Mouse (Mus musculus): Measurements from ENCODE around the gene Brk1. TPM values are rescaled to one million over a fixed set of nuclear protein-coding genes. Genes with fewer than 3 reads are reported as not detected.

Gene Brk1
- polyA plus RNA-seq (2014; fragmentation: Illumina TruSeq; extraction: RNeasy Lipid Tissue Mini Kit (QIAGEN cat#74804); ENCODE audit: insufficient read depth, low read depth, low replicate concordance), result 208 TPM

GRCm38 (mm10) chr6:113604432-113605223 is at the start of gene Brk1:
Gene Brk1, plus strand, starts transcription at chr6:113604772.

GRCm38 (mm10) chr6:113600543-113601139 is 3.9 kb upstream of the Brk1 start, which contains the start of gene Fancd2os:
Gene Fancd2os, minus strand, starts transcription at chr6:113600715.

GRCm38 (mm10) chr6:113623941-113624751 is 19.6 kb downstream of the Brk1 start, which contains the start of gene Vhl:
Gene Vhl, plus strand, starts transcription at chr6:113623959.

GRCm38 (mm10) chr6:113638302-113639040 is 33.9 kb downstream of the Brk1 start, which contains the start of gene Irak2:
Gene Irak2, plus strand, starts transcription at chr6:113638467.

Other genes with a start within 250 kb of the Brk1 start
- 24.5 TPM for gene Tada3, start 226.9 kb upstream of the Brk1 start, polyA plus RNA-seq (2014; fragmentation: Illumina TruSeq; extraction: RNeasy Lipid Tissue Mini Kit (QIAGEN cat#74804); ENCODE audit: insufficient read depth, low read depth, low replicate concordance)
- gene Arpc4, start 226.7 kb upstream of the Brk1 start, polyA plus RNA-seq (2014; fragmentation: Illumina TruSeq; extraction: RNeasy Lipid Tissue Mini Kit (QIAGEN cat#74804); ENCODE audit: insufficient read depth, low read depth, low replicate concordance), result 168 TPM
- 6.7 TPM for gene Ttll3, start 215.5 kb upstream of the Brk1 start, polyA plus RNA-seq (2014; fragmentation: Illumina TruSeq; extraction: RNeasy Lipid Tissue Mini Kit (QIAGEN cat#74804); ENCODE audit: insufficient read depth, low read depth, low replicate concordance)
- 9.6 TPM for gene Rpusd3, start 185.4 kb upstream of the Brk1 start, polyA plus RNA-seq (2014; fragmentation: Illumina TruSeq; extraction: RNeasy Lipid Tissue Mini Kit (QIAGEN cat#74804); ENCODE audit: insufficient read depth, low read depth, low replicate concordance)
- 63.1 TPM for gene Cidec, start 169.0 kb upstream of the Brk1 start, polyA plus RNA-seq (2014; fragmentation: Illumina TruSeq; extraction: RNeasy Lipid Tissue Mini Kit (QIAGEN cat#74804); ENCODE audit: insufficient read depth, low read depth, low replicate concordance)
- 38.2 TPM for gene Jagn1, start 162.2 kb upstream of the Brk1 start, polyA plus RNA-seq (2014; fragmentation: Illumina TruSeq; extraction: RNeasy Lipid Tissue Mini Kit (QIAGEN cat#74804); ENCODE audit: insufficient read depth, low read depth, low replicate concordance)
- gene Il17re, start 146.3 kb upstream of the Brk1 start, polyA plus RNA-seq (2014; fragmentation: Illumina TruSeq; extraction: RNeasy Lipid Tissue Mini Kit (QIAGEN cat#74804); ENCODE audit: insufficient read depth, low read depth, low replicate concordance), result 8.9 TPM
- gene Il17rc, start 133.3 kb upstream of the Brk1 start, polyA plus RNA-seq (2014; fragmentation: Illumina TruSeq; extraction: RNeasy Lipid Tissue Mini Kit (QIAGEN cat#74804); ENCODE audit: insufficient read depth, low read depth, low replicate concordance), result 27.3 TPM
- 27.6 TPM for gene Creld1, start 121.5 kb upstream of the Brk1 start, polyA plus RNA-seq (2014; fragmentation: Illumina TruSeq; extraction: RNeasy Lipid Tissue Mini Kit (QIAGEN cat#74804); ENCODE audit: insufficient read depth, low read depth, low replicate concordance)
- gene Prrt3, start 102.8 kb upstream of the Brk1 start, polyA plus RNA-seq (2014; fragmentation: Illumina TruSeq; extraction: RNeasy Lipid Tissue Mini Kit (QIAGEN cat#74804); ENCODE audit: insufficient read depth, low read depth, low replicate concordance), result not detected
- 62.9 TPM for gene Emc3, start 73.1 kb upstream of the Brk1 start, polyA plus RNA-seq (2014; fragmentation: Illumina TruSeq; extraction: RNeasy Lipid Tissue Mini Kit (QIAGEN cat#74804); ENCODE audit: insufficient read depth, low read depth, low replicate concordance)
- gene Fancd2, start 73.1 kb upstream of the Brk1 start, polyA plus RNA-seq (2014; fragmentation: Illumina TruSeq; extraction: RNeasy Lipid Tissue Mini Kit (QIAGEN cat#74804); ENCODE audit: insufficient read depth, low read depth, low replicate concordance), result 0.34 TPM
- not detected for gene Fancd2os, start 4.1 kb upstream of the Brk1 start, polyA plus RNA-seq (2014; fragmentation: Illumina TruSeq; extraction: RNeasy Lipid Tissue Mini Kit (QIAGEN cat#74804); ENCODE audit: insufficient read depth, low read depth, low replicate concordance)
- 16.4 TPM for gene Vhl, start 19.2 kb downstream of the Brk1 start, polyA plus RNA-seq (2014; fragmentation: Illumina TruSeq; extraction: RNeasy Lipid Tissue Mini Kit (QIAGEN cat#74804); ENCODE audit: insufficient read depth, low read depth, low replicate concordance)
- 28.6 TPM for gene Irak2, start 33.7 kb downstream of the Brk1 start, polyA plus RNA-seq (2014; fragmentation: Illumina TruSeq; extraction: RNeasy Lipid Tissue Mini Kit (QIAGEN cat#74804); ENCODE audit: insufficient read depth, low read depth, low replicate concordance)
- gene Tatdn2, start 92.3 kb downstream of the Brk1 start, polyA plus RNA-seq (2014; fragmentation: Illumina TruSeq; extraction: RNeasy Lipid Tissue Mini Kit (QIAGEN cat#74804); ENCODE audit: insufficient read depth, low read depth, low replicate concordance), result 19.1 TPM
- gene Ghrl, start 115.1 kb downstream of the Brk1 start, polyA plus RNA-seq (2014; fragmentation: Illumina TruSeq; extraction: RNeasy Lipid Tissue Mini Kit (QIAGEN cat#74804); ENCODE audit: insufficient read depth, low read depth, low replicate concordance), result 5.0 TPM
- 121 TPM for gene Sec13, start 136.0 kb downstream of the Brk1 start, polyA plus RNA-seq (2014; fragmentation: Illumina TruSeq; extraction: RNeasy Lipid Tissue Mini Kit (QIAGEN cat#74804); ENCODE audit: insufficient read depth, low read depth, low replicate concordance)